Mouse (Mus musculus) MEL (cell line): Measurements from ENCODE around the gene Ak1.

Experiments used
- CTCF ChIP-seq, 3 experiments: IDR thresholded peaks in 2 of 3; conservative IDR thresholded peaks in 1 of 3; 2 replicates each; pipeline ENCODE4 v1.5.1; 2011 to 2012; ENCODE audit warnings: low read length in 3 of 3, low read depth in 2 of 3, mild to moderate bottlenecking in 2 of 3, improper control_type of control experiment in 1 of 3, inconsistent platforms in 1 of 3, mixed read lengths in 1 of 3, moderate library complexity in 1 of 3; ENCODE audit not compliant: control insufficient read depth in 1 of 3, insufficient read depth in 1 of 3, poor library complexity in 1 of 3, severe bottlenecking in 1 of 3
- HCFC1 ChIP-seq: IDR thresholded peaks from 2 replicates; pipeline ENCODE4 v1.6.1; 2012; ENCODE audit warnings: low read depth, mild to moderate bottlenecking, inconsistent platforms, low read length, improper control_type of control experiment, moderate library complexity
- MAX ChIP-seq: IDR thresholded peaks from 2 replicates; pipeline ENCODE4 v1.6.1; 2011; ENCODE audit warnings: low read length, improper control_type of control experiment
- TAL1 ChIP-seq: IDR thresholded peaks from 2 replicates; pipeline ENCODE4 v1.6.1; 2012; ENCODE audit warnings: mild to moderate bottlenecking, inconsistent platforms, low read length, moderate library complexity, mixed read lengths
- ZC3H11A ChIP-seq: IDR thresholded peaks from 2 replicates; pipeline ENCODE4 v1.6.1; 2012; ENCODE audit warnings: low read depth, mild to moderate bottlenecking, inconsistent platforms, low read length, improper control_type of control experiment

GRCm38 (mm10) chr2:32655394-32655744 is 33.8 kb downstream of the Ak1 start:
- TF ChIP-seq TAL1 (no peak), CTCF (IDR thresholded peaks at IDR 0.05 in 2 of 3, conservative IDR thresholded peaks at IDR 0.05 in 1 of 3; ENCODE audit: control insufficient read depth in 1 of 3, insufficient read depth in 1 of 3, low read depth in 2 of 3, low read length in 3 of 3, poor library complexity in 1 of 3, severe bottlenecking in 1 of 3) (no peak), MAX (no peak), HCFC1 (no peak), ZC3H11A (no peak)
